11 mouse cellular contexts compared by ENCODE assay signal in genomic region chr15:103298861-103299616, GRCm38 (mm10). TPM values are rescaled to one million over a fixed set of nuclear protein-coding genes. Genes with fewer than 3 reads are reported as not detected.
DNase-seq lines count a peak whose midpoint lies in the region; ATAC-seq and TF ChIP-seq lines count a peak whose summit lies in the region.
"Had no signal": no experiment of that assay in that cellular context is flagged by ENCODE, and none has a peak within 500 bp of the region (broad histone marks: within the 10 kb centered on the region; RNA-seq: fewer than 3 reads in every experiment).

No protein-coding gene starts in this region.

- WGBS in lung, embryonic 14.5 days = 68% methylated on average over 5 of the region's 5 CpGs
- WGBS in forebrain, embryonic 16.5 days = 40% methylated on average over 5 of the region's 5 CpGs
- WGBS in limb, embryonic 14.5 days = 50% methylated on average over 5 of the region's 5 CpGs
- WGBS in olfactory bulb, adult 2 months = 38% methylated on average over 5 of the region's 5 CpGs

- no peaks in the 10 kb centered on the region for H3K9me3 ChIP-seq in lung, embryonic 14.5 days (ENCODE audit: low read depth, low read length)
- no peaks in the 10 kb centered on the region for H3K9me3 ChIP-seq in forebrain, embryonic 16.5 days (ENCODE audit: control insufficient read depth, low read length)
- no peaks in the 10 kb centered on the region for H3K9me3 ChIP-seq in limb, embryonic 14.5 days (ENCODE audit: control insufficient read depth, low read length)

- H3K4me3 ChIP-seq in lung, embryonic 14.5 days (ENCODE audit: low read depth, low read length) = no peak overlapping the region
- no peak overlapping the region; the same call in 1 of the 2 replicates for H3K4me3 ChIP-seq in forebrain, embryonic 16.5 days (replicated peaks; ENCODE audit: low read length)
- no peak overlapping the region for H3K4me3 ChIP-seq in limb, embryonic 14.5 days (replicated peaks; ENCODE audit: low read length)
- H3K4me3 ChIP-seq in olfactory bulb, adult 2 months (ENCODE audit: insufficient read depth, low read depth, low read length) = no peak overlapping the region

- peaks cover 39% of the 10 kb centered on the region for H3K4me1 ChIP-seq in lung, embryonic 14.5 days (ENCODE audit: insufficient read depth)
- peaks cover 61% of the 10 kb centered on the region for H3K4me1 ChIP-seq in forebrain, embryonic 16.5 days (replicated peaks; ENCODE audit: control insufficient read depth, insufficient read depth, low read length)
- peaks cover 93% of the 10 kb centered on the region for H3K4me1 ChIP-seq in limb, embryonic 14.5 days (ENCODE audit: control insufficient read depth, insufficient read depth, low read length)
- peaks cover 53% of the 10 kb centered on the region for H3K4me1 ChIP-seq in olfactory bulb, adult 2 months (ENCODE audit: control insufficient read depth, insufficient read depth, low read length)

- no peaks in the 10 kb centered on the region for H3K27me3 ChIP-seq in lung, embryonic 14.5 days (ENCODE audit: insufficient read depth, low read length)
- H3K27me3 ChIP-seq in forebrain, embryonic 16.5 days (replicated peaks; ENCODE audit: control insufficient read depth, insufficient read depth, low read length) = no peaks in the 10 kb centered on the region
- no peaks in the 10 kb centered on the region for H3K27me3 ChIP-seq in limb, embryonic 14.5 days (ENCODE audit: control insufficient read depth, insufficient read depth, low read length)

- peak; percentile 62 for DNase-seq in lung, embryonic 14.5 days
- no peak for DNase-seq in lung, postnatal 25 days (ENCODE audit: low spot score)
- DNase-seq in limb, embryonic 14.5 days (ENCODE audit: low spot score) = no peak
- no peak for DNase-seq in gastrocnemius, adult 8-10 months (ENCODE audit: low spot score in 2 of 2)
- no peak for DNase-seq in spleen, postnatal 14 days (ENCODE audit: low spot score in 2 of 2)
- no peak for DNase-seq in cerebellum, adult 9-10 months
- DNase-seq: liver, postnatal 0 days had no signal

- no peak for TF ChIP-seq POLR2A in limb, embryonic 14.5 days (IDR thresholded peaks at IDR 0.05; ENCODE audit: borderline replicate concordance, extremely low read depth, insufficient read depth, insufficient read length)
- TF ChIP-seq POLR2A in olfactory bulb, adult 2 months (IDR thresholded peaks at IDR 0.05; ENCODE audit: insufficient read depth, low read depth, low read length) = no peak

- ATAC-seq in lung, embryonic 14.5 days (ENCODE audit: insufficient read depth) = peak; percentile 64
- ATAC-seq in forebrain, embryonic 16.5 days = no peak
- no peak for ATAC-seq in limb, embryonic 14.5 days (ENCODE audit: low FRiP score, low read depth)
- ATAC-seq: inflammation-experienced regulatory T-cells, adult 6 months; liver, postnatal 0 days had no signal

- no peak for TF ChIP-seq CTCF in lung, embryonic 14.5 days (IDR thresholded peaks at IDR 0.05; ENCODE audit: low read depth)
- TF ChIP-seq CTCF in olfactory bulb, adult 2 months (IDR thresholded peaks at IDR 0.05; ENCODE audit: insufficient read depth, low read depth, low read length) = no peak

- H3K27ac ChIP-seq in lung, embryonic 14.5 days (ENCODE audit: low read depth) = peak overlapping the region; percentile 84
- H3K27ac ChIP-seq in forebrain, embryonic 16.5 days (ENCODE audit: low read length) = peak overlapping the region; percentile 97
- peak overlapping the region; percentile 93 for H3K27ac ChIP-seq in limb, embryonic 14.5 days (replicated peaks; ENCODE audit: low read depth, low read length)
- H3K27ac ChIP-seq in olfactory bulb, adult 2 months (ENCODE audit: insufficient read depth, low read depth, low read length) = peak overlapping the region; percentile 80

- H3K36me3 ChIP-seq in lung, embryonic 14.5 days (ENCODE audit: insufficient read depth) = peaks cover 35% of the 10 kb centered on the region
- H3K36me3 ChIP-seq in forebrain, embryonic 16.5 days (ENCODE audit: control insufficient read depth, insufficient read depth) = no peaks in the 10 kb centered on the region
- peaks cover 13% of the 10 kb centered on the region for H3K36me3 ChIP-seq in limb, embryonic 14.5 days (ENCODE audit: control insufficient read depth, insufficient read depth, low read length)

- no peak overlapping the region for H3K9ac ChIP-seq in lung, embryonic 14.5 days
- H3K9ac ChIP-seq in forebrain, embryonic 16.5 days (replicated peaks; ENCODE audit: low read depth, low read length) = peak overlapping the region; percentile 63
- no peak overlapping the region for H3K9ac ChIP-seq in limb, embryonic 14.5 days (ENCODE audit: low read depth, low read length, severe bottlenecking)
- H3K9ac ChIP-seq: liver, postnatal 0 days had no signal

- H3K4me2 ChIP-seq in lung, embryonic 14.5 days = no peak overlapping the region
- peak overlapping the region; percentile 55 for H3K4me2 ChIP-seq in forebrain, embryonic 16.5 days (ENCODE audit: low read length)
- H3K4me2 ChIP-seq in limb, embryonic 14.5 days (replicated peaks; ENCODE audit: low read depth, low read length, severe bottlenecking) = peak overlapping the region; percentile 46; the same call in 1 of the 2 replicates

RNA-seq across cellular contexts. Expression of gene Gpr84, which starts 11.4 kb away (rescaled TPM):
- 0.61 TPM in 1 of 2 replicates, not detected in the other for polyA plus RNA-seq in lung, embryonic 14.5 days (2014; fragmentation: Nextera tagmentation; extraction: Ambion mirVana)
- polyA plus RNA-seq in forebrain, embryonic 16.5 days (2015; fragmentation: Nextera tagmentation; extraction: Ambion mirVana) = 0.24 and 0.73 TPM in 2 replicates
- polyA plus RNA-seq in limb, embryonic 14.5 days (2012; rRNA removed) = 0.34 and 0.53 TPM in 2 replicates
- polyA plus RNA-seq in limb, embryonic 14.5 days (2014; fragmentation: Nextera tagmentation; extraction: Ambion mirVana) = 0.23 and 0.51 TPM in 2 replicates
- polyA plus RNA-seq in olfactory bulb, adult 2 months (2012; ENCODE audit: insufficient read depth, insufficient read length, low replicate concordance, missing spikeins) = not detected in 2 replicates
- total RNA-seq in gastrocnemius, adult 8-10 months (2022) = not detected
- polyA plus RNA-seq: inflammation-experienced regulatory T-cells, adult 6 months; urinary bladder, adult 2 months had no signal

RNA-seq across cellular contexts. Expression of gene Copz1, which starts 26.5 kb away (rescaled TPM):
- polyA plus RNA-seq in lung, embryonic 14.5 days (2014; fragmentation: Nextera tagmentation; extraction: Ambion mirVana) = 304 and 306 TPM in 2 replicates
- polyA plus RNA-seq in forebrain, embryonic 16.5 days (2015; fragmentation: Nextera tagmentation; extraction: Ambion mirVana) = 221 TPM in 2 replicates
- polyA plus RNA-seq in limb, embryonic 14.5 days (2012; rRNA removed) = 200 and 228 TPM in 2 replicates
- 292 and 298 TPM in 2 replicates for polyA plus RNA-seq in limb, embryonic 14.5 days (2014; fragmentation: Nextera tagmentation; extraction: Ambion mirVana)
- polyA plus RNA-seq in olfactory bulb, adult 2 months (2012; ENCODE audit: insufficient read depth, insufficient read length, low replicate concordance, missing spikeins) = not detected in 2 replicates
- 10 to 100 TPM; 34.7 to 39.4 (median 35.6) TPM for total RNA-seq in gastrocnemius, adult 8-10 months (2022)

RNA-seq across cellular contexts. Expression of gene Nfe2, which starts 40.8 kb away (rescaled TPM):
- polyA plus RNA-seq in lung, embryonic 14.5 days (2014; fragmentation: Nextera tagmentation; extraction: Ambion mirVana) = 3.9 TPM in 2 replicates
- polyA plus RNA-seq in forebrain, embryonic 16.5 days (2015; fragmentation: Nextera tagmentation; extraction: Ambion mirVana) = 0.30 and 0.39 TPM in 2 replicates
- 1.5 and 3.4 TPM in 2 replicates for polyA plus RNA-seq in limb, embryonic 14.5 days (2012; rRNA removed)
- 1.5 and 2.4 TPM in 2 replicates for polyA plus RNA-seq in limb, embryonic 14.5 days (2014; fragmentation: Nextera tagmentation; extraction: Ambion mirVana)
- not detected in 2 replicates for polyA plus RNA-seq in olfactory bulb, adult 2 months (2012; ENCODE audit: insufficient read depth, insufficient read length, low replicate concordance, missing spikeins)
- total RNA-seq in gastrocnemius, adult 8-10 months (2022) = not detected

RNA-seq across cellular contexts. Expression of gene Zfp385a, which starts 40.9 kb away (rescaled TPM):
- polyA plus RNA-seq in lung, embryonic 14.5 days (2014; fragmentation: Nextera tagmentation; extraction: Ambion mirVana) = 11.8 and 12.0 TPM in 2 replicates
- 12.2 and 13.1 TPM in 2 replicates for polyA plus RNA-seq in forebrain, embryonic 16.5 days (2015; fragmentation: Nextera tagmentation; extraction: Ambion mirVana)
- polyA plus RNA-seq in limb, embryonic 14.5 days (2012; rRNA removed) = 23.4 and 28.8 TPM in 2 replicates
- 16.4 and 19.1 TPM in 2 replicates for polyA plus RNA-seq in limb, embryonic 14.5 days (2014; fragmentation: Nextera tagmentation; extraction: Ambion mirVana)
- polyA plus RNA-seq in olfactory bulb, adult 2 months (2012; ENCODE audit: insufficient read depth, insufficient read length, low replicate concordance, missing spikeins) = not detected in 2 replicates
- total RNA-seq in gastrocnemius, adult 8-10 months (2022) = 1 to 10 TPM; 5.7 to 6.4 (median 5.9) TPM
- polyA plus RNA-seq: inflammation-experienced regulatory T-cells, adult 6 months had no signal

RNA-seq across cellular contexts. Expression of gene Hnrnpa1, which starts 58.8 kb away (rescaled TPM):
- 1,022 and 1,035 TPM in 2 replicates for polyA plus RNA-seq in lung, embryonic 14.5 days (2014; fragmentation: Nextera tagmentation; extraction: Ambion mirVana)
- 935 and 1,030 TPM in 2 replicates for polyA plus RNA-seq in forebrain, embryonic 16.5 days (2015; fragmentation: Nextera tagmentation; extraction: Ambion mirVana)
- 830 and 1,175 TPM in 2 replicates for polyA plus RNA-seq in limb, embryonic 14.5 days (2012; rRNA removed)
- polyA plus RNA-seq in limb, embryonic 14.5 days (2014; fragmentation: Nextera tagmentation; extraction: Ambion mirVana) = 704 and 769 TPM in 2 replicates
- 185 and 643 TPM in 2 replicates for polyA plus RNA-seq in olfactory bulb, adult 2 months (2012; ENCODE audit: insufficient read depth, insufficient read length, low replicate concordance, missing spikeins)
- 100 to 1,000 TPM in 1 of 4 experiments, 10 to 100 TPM in 3; 82.7 to 111 (median 89.3) TPM for total RNA-seq in gastrocnemius, adult 8-10 months (2022)
